Mouse (Mus musculus) kidney, embryonic 14.5 days (tissue): ENCODE results near the gene Utp15. TPM values are rescaled to one million over a fixed set of nuclear protein-coding genes. Genes with fewer than 3 reads are reported as not detected.

Experiments
- ATAC-seq: fragments of 200-750 bp; cut with Nextera tagmentation; 2 replicates; pipeline ENCODE4 v1.8.0; 2017; ENCODE audit warnings: moderate number of reproducible peaks, mild to moderate bottlenecking, moderate TSS enrichment, moderate library complexity; ENCODE audit not compliant: low FRiP score, low TSS enrichment
- H3K27ac ChIP-seq: fragments of 300-500 bp; sonication (generic); 2 replicates; pipeline ENCODE4 v1.5.1; 2014; ENCODE audit warnings: low read depth, mild to moderate bottlenecking, low read length, moderate library complexity, mixed read lengths
- H3K27me3 ChIP-seq: fragments of 300-500 bp; sonication (generic); 2 replicates; pipeline ENCODE4 v1.6.1; 2014; ENCODE audit warnings: mild to moderate bottlenecking, low read length; ENCODE audit not compliant: control insufficient read depth, insufficient read depth
- H3K36me3 ChIP-seq: fragments of 300-500 bp; sonication (generic); 2 replicates; pipeline ENCODE4 v1.6.1; 2014; ENCODE audit warnings: low read length, mixed read lengths; ENCODE audit not compliant: control insufficient read depth, insufficient read depth
- H3K4me1 ChIP-seq: fragments of 300-500 bp; sonication (generic); 2 replicates; pipeline ENCODE4 v1.6.1; 2014; ENCODE audit warnings: low read length, mixed read lengths; ENCODE audit not compliant: control insufficient read depth, insufficient read depth
- H3K4me2 ChIP-seq: fragments of 300-500 bp; sonication (generic); replicated peaks from 2 replicates; pipeline ENCODE4 v1.6.1; 2014; ENCODE audit warnings: low read depth, mild to moderate bottlenecking, low read length
- H3K4me3 ChIP-seq: fragments of 300-500 bp; sonication (generic); 2 replicates; pipeline ENCODE4 v1.5.1; 2014; ENCODE audit warnings: mild to moderate bottlenecking, low read length
- H3K9ac ChIP-seq: fragments of 300-500 bp; sonication (generic); 2 replicates; pipeline ENCODE4 v1.6.1; 2014; ENCODE audit warnings: low read depth, mild to moderate bottlenecking, low read length, moderate library complexity
- H3K9me3 ChIP-seq: fragments of 300-500 bp; sonication (generic); 2 replicates; pipeline ENCODE4 v1.6.1; 2016; ENCODE audit warnings: low read length; ENCODE audit not compliant: control insufficient read depth
- WGBS: fragments of 180-500 bp; shearing (Covaris S2); extraction: QIAGEN DNeasy Blood & Tissue Kit; methylation state at CpG from one replicate; pipeline ENCODE4 v1.1.7; 2014; 5-methylcytosine and 5-hydroxymethylcytosine counted together
- polyA plus RNA-seq: library from polyadenylated mRNA; unstranded; fragments of >200 nt; fragmentation: Nextera tagmentation; extraction: Ambion mirVana; gene quantifications from 2 replicates; pipeline ENCODE4 v1.2.1, GENCODE M21; 2014

Utp15 gene
- polyA plus RNA-seq, 1 experiment from 2014 or later, result 42.2 TPM

DNA sequence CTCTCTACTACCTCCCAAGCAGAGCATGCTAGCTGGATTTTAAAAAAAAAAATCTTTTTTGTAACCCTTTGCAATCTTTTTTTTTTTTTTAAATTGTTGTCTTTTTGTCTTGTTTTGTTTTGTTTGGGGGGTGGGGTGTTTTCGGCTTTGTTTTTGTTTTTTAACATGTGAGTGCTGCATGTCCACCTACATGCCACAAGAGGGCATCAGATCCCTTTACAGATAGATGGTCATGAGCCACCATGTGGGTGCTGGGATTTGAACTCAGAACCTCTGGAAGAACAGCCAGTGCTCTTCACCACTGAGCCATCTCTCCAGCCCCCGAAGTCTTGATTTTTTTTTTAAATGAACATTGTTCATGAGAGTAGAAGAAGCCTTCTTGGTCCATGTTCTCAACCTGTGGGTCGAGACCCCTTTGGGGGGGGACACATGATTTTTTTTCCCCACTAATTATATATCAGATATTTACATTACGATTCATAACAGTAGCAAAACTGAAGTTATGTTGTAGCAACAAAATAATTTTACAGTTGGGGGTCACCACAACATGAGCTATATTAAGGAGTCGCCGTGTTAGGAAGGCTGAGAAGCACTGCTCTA is 35.1 kb upstream of the Utp15 start:
- Histone ChIP-seq H3K4me2 (no peak overlapping the region), H3K9me3 (no peaks in the 10 kb centered on the region), H3K36me3 (no peaks in the 10 kb centered on the region), H3K4me3 (no peak overlapping the region), H3K9ac (no peak overlapping the region), H3K27ac (no peak overlapping the region), H3K27me3 (no peaks in the 10 kb centered on the region), H3K4me1 (no peaks in the 10 kb centered on the region)
- no peak for ATAC-seq
- 94% methylated on average over 6 of the region's 6 CpGs for WGBS

DNA sequence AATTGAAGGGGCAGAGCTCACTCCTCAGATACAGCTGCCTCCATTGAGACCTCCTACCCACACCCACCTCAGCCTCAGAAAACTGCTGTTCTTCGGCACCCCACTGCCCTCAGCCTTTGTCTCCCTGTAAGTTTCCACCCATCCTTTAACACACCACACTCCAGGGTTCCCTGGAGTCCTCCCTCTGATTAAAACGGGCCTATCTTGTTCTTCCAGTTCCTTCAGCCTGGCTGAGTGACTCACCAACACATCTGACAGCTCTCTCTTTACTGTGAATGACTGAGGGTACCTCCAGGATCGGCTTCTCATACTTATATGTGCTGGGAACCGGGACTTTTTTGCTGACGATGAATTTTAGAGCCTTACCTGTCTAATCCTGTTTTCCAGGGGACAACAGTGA is 33.2 kb upstream of the Utp15 start:
- ATAC-seq, result no peak
- no peak overlapping the region for H3K9ac ChIP-seq
- H3K4me1 ChIP-seq, result no peaks in the 10 kb centered on the region
- no peaks in the 10 kb centered on the region for H3K27me3 ChIP-seq
- no peaks in the 10 kb centered on the region for H3K9me3 ChIP-seq
- 50% methylated on average over 5 of the region's 5 CpGs for WGBS
- no peaks in the 10 kb centered on the region for H3K36me3 ChIP-seq
- H3K4me2 ChIP-seq, result no peak overlapping the region
- H3K27ac ChIP-seq, result no peak overlapping the region
- H3K4me3 ChIP-seq, result no peak overlapping the region

DNA sequence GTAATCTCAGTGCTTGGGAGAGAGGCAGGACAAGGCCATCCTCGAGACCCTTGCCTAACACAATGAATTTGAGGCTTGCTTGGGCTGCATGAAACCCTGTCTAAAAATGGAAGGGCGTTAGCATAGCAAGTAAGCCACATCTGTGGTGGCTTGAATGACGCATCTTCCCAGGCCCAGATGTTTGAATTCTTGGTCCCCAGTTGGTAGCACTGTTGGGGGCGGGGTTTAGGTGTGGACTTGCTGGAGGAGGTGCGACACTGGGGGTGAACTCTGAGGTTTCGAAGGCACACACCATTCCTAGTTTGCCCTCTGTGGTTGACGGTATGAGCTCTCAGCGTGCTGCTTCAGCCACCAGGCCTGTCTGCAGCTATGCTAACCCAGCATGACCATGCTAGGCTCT is 28.9 kb upstream of the Utp15 start:
- WGBS, result 77% methylated on average over 8 of the region's 8 CpGs
- Histone ChIP-seq H3K4me2 (no peak overlapping the region), H3K4me3 (no peak overlapping the region), H3K9ac (no peak overlapping the region), H3K36me3 (no peaks in the 10 kb centered on the region), H3K27me3 (no peaks in the 10 kb centered on the region), H3K9me3 (no peaks in the 10 kb centered on the region), H3K27ac (no peak overlapping the region), H3K4me1 (no peaks in the 10 kb centered on the region)
- no peak for ATAC-seq

DNA sequence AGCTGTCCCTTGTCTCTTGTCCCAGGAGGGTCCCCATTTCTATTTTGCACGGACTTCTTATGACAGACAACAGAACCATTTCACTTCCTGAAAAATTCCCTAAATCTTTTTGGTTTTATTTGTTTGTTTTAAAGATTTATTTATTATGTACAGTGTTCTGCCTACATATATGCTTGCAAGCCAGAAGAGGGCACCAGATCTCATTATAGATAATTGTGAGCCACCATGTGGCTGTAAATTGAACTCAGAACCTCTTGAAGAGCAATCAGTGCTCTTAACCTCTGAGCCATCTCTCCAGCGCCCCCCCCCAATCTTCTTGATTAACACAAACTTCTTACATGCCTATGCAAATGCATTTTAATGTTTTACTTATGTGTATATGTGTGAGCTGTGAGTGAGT is 27.9 kb upstream of the Utp15 start:
- Histone ChIP-seq H3K4me2 (no peak overlapping the region), H3K4me3 (no peak overlapping the region), H3K27ac (no peak overlapping the region), H3K9me3 (no peaks in the 10 kb centered on the region), H3K27me3 (no peaks in the 10 kb centered on the region), H3K36me3 (no peaks in the 10 kb centered on the region), H3K9ac (no peak overlapping the region), H3K4me1 (no peaks in the 10 kb centered on the region)
- 32% methylated on average over 2 of the region's 2 CpGs for WGBS
- ATAC-seq, result no peak

DNA sequence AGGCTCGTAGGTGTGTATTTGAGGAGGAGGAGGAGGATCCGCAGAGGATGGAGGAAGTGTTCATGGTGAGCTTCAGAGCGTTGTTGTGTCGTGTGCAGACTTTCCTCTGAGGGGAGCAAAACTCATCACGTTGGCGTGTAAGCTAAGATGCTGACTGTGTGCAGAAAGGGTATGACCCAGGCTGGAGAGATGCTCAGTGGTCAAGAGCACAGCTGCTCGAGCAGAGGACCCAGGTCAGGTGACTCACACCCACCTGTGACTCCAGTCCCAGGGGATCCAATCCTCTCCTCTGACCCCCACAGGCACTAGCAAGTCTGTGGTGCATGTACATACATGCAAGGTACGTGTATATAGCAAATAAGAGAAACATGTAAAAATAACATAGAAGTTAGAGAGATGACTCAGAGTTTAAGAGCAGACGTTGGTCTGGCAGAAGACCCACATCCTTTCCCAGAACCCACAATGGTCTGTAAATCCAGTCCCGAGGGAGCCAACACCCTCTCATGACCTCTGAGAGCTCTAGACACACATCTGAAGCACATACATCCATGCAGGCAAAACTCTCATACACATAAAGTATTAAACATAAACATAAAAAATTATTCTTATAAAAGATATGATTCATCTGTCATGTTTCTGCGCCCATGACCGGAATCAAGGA is 18.3 kb upstream of the Utp15 start:
- Histone ChIP-seq H3K36me3 (no peaks in the 10 kb centered on the region), H3K27ac (no peak overlapping the region), H3K27me3 (no peaks in the 10 kb centered on the region), H3K9me3 (no peaks in the 10 kb centered on the region), H3K9ac (no peak overlapping the region), H3K4me3 (no peak overlapping the region), H3K4me1 (no peaks in the 10 kb centered on the region), H3K4me2 (no peak overlapping the region)
- no peak for ATAC-seq
- 81% methylated on average over 12 of the region's 12 CpGs for WGBS

DNA sequence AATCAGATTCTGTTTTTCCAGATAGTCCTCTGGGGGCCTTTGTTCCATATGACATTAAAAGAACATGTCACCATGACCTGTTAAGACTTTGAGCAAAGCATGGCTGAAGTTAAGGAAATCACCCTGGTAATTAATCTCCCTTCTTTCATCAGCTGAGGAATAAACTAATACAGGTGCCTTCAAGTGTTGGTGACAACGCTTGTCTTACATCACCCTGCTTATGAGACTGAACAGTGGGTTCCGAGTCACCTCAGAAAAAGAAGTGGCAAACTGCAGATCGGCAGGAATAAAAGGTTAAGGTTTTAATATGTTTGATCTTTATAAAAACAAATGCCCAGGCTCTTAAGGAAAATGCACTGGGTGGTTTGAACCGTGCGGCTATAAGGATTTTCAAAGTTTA is 16.8 kb upstream of the Utp15 start, which contains the start of gene Gm21976:
Gene Gm21976 (plus strand): TSS at position 202 of the 400 bp plus-strand sequence.
- 90% methylated on average over 5 of the region's 5 CpGs for WGBS
- Histone ChIP-seq H3K27ac (no peak within 1 kb of the TSS), H3K27me3 (no peaks in the 10 kb centered on the region), H3K4me2 (no peak within 1 kb of the TSS), H3K9ac (no peak within 1 kb of the TSS), H3K4me1 (no peaks in the 10 kb centered on the region), H3K9me3 (no peaks in the 10 kb centered on the region), H3K36me3 (peaks cover 5% of the 10 kb centered on the region), H3K4me3 (no peak within 1 kb of the TSS)
- no peak for ATAC-seq

DNA sequence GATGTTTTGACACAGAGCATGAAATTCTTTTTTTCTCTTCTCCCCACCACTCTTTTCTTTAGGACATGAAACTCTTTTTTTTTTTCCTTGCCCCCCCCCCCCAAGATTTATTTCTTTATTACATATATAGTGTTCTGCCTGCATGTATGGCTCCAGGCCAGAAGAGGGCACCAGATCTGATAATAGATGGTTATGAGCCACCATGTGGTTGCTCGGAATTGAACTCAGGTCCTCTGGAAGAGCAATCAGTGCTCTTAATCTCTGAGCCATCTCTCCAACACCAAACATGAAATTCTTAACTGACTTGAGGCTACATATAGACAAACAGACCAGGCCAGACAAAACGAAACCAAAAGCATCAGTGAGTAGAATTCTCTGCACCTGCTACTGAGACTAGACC is 14.7 kb upstream of the Utp15 start:
- ATAC-seq, result no peak

DNA sequence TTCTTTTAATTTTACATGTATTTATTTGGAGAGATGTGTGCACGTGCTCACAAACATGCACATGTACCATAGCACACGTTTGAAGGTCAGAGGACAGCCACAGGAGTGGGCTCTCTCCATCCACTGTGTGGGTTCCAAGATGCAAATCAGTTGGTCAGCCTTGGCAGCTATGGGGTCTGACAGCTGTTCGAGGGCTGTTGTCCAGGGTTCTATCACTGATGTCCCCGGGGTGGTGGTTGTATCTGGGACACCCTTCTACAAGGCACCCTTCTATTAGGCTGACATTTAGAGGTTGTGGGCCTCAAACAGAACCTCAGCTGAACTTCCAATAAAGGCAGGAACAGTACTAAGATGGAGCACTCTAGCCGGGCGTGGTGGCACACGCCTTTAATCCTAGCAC is 13.4 kb upstream of the Utp15 start:
- no peaks in the 10 kb centered on the region for H3K4me1 ChIP-seq
- no peak for ATAC-seq
- H3K27ac ChIP-seq, result no peak overlapping the region
- no peaks in the 10 kb centered on the region for H3K9me3 ChIP-seq
- H3K36me3 ChIP-seq, result peaks cover 27% of the 10 kb centered on the region
- no peak overlapping the region for H3K4me3 ChIP-seq
- no peaks in the 10 kb centered on the region for H3K27me3 ChIP-seq
- H3K9ac ChIP-seq, result no peak overlapping the region
- WGBS, result 93% methylated on average over 7 of the region's 7 CpGs
- H3K4me2 ChIP-seq, result no peak overlapping the region

More for the DNA sequence above, 14.7 kb upstream of the Utp15 start:
- no peak overlapping the region for H3K4me3 ChIP-seq
- 92% methylated on average over 2 of the region's 2 CpGs for WGBS
- H3K9ac ChIP-seq, result no peak overlapping the region
- no peak overlapping the region for H3K27ac ChIP-seq
- no peaks in the 10 kb centered on the region for H3K9me3 ChIP-seq
- H3K36me3 ChIP-seq, result peaks cover 16% of the 10 kb centered on the region
- H3K4me2 ChIP-seq, result no peak overlapping the region
- no peaks in the 10 kb centered on the region for H3K27me3 ChIP-seq
- H3K4me1 ChIP-seq, result no peaks in the 10 kb centered on the region

DNA sequence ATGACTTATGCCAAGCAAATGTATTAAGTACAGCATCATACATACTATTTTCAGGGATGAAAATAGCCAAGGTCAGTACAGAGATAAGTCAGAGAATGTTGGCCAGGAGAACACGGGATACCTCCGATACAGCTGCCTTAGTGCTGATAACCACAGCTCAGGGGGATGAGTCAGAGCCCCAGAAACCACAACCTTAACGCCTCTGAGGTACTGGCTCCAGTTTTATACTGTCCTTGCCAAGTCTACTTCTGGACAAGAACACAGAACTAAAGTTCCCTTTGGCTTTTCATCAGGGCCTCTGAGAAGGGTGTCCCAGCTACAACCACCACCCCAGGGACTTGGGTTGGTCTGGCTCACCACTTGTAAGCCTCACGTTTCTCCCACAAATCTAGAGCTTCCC is 12.8 kb upstream of the Utp15 start:
- Histone ChIP-seq H3K9me3 (no peaks in the 10 kb centered on the region), H3K4me2 (no peak overlapping the region), H3K36me3 (peaks cover 30% of the 10 kb centered on the region), H3K9ac (no peak overlapping the region), H3K27ac (no peak overlapping the region), H3K27me3 (no peaks in the 10 kb centered on the region), H3K4me1 (no peaks in the 10 kb centered on the region), H3K4me3 (no peak overlapping the region)
- WGBS, result 90% methylated on average over 4 of the region's 4 CpGs
- no peak for ATAC-seq
